Mouse (Mus musculus) stomach, embryonic 14.5 days (tissue): Measurements from ENCODE around the gene Rem1. TPM values are rescaled to one million over a fixed set of nuclear protein-coding genes. Genes with fewer than 3 reads are reported as not detected.

Experiments used
- polyA plus RNA-seq: library from polyadenylated mRNA; unstranded; fragments of >200 nt; fragmentation: Nextera tagmentation; extraction: Ambion mirVana; gene quantifications from 2 replicates; pipeline ENCODE4 v1.2.1, GENCODE M21; 2014

The Rem1 gene
- polyA plus RNA-seq, 1 experiment from 2014 or later: 21.9 TPM

Other genes starting within 250 kb of the Rem1 start
- gene Sox12, start 228.9 kb upstream of the Rem1 start, polyA plus RNA-seq: 13.6 and 15.7 TPM in 2 replicates
- gene Zcchc3, start 211.9 kb upstream of the Rem1 start, polyA plus RNA-seq: 41.0 and 43.5 TPM in 2 replicates
- gene 6820408C15Rik, start 211.4 kb upstream of the Rem1 start, polyA plus RNA-seq: 0.33 and 0.69 TPM in 2 replicates
- not detected in 2 replicates for gene Defb23, start 162.3 kb upstream of the Rem1 start, polyA plus RNA-seq
- gene Defb20, start 149.9 kb upstream of the Rem1 start, polyA plus RNA-seq: not detected in 2 replicates
- not detected in 2 replicates for gene Defb22, start 136.8 kb upstream of the Rem1 start, polyA plus RNA-seq
- not detected in 2 replicates for gene Defb26, start 115.3 kb upstream of the Rem1 start, polyA plus RNA-seq
- gene Defb28, start 108.7 kb upstream of the Rem1 start, polyA plus RNA-seq: not detected in 2 replicates
- gene Defb29, start 86.9 kb upstream of the Rem1 start, polyA plus RNA-seq: not detected in 2 replicates
- gene Gm17416, start 57.6 kb upstream of the Rem1 start, polyA plus RNA-seq: not detected in 2 replicates
- not detected in 2 replicates for gene Defb21, start 54.2 kb upstream of the Rem1 start, polyA plus RNA-seq
- not detected in 2 replicates for gene Defb19, start 46.6 kb upstream of the Rem1 start, polyA plus RNA-seq
- not detected in 2 replicates for gene Defb45, start 27.6 kb upstream of the Rem1 start, polyA plus RNA-seq
- not detected in 2 replicates for gene Defb36, start 22.6 kb upstream of the Rem1 start, polyA plus RNA-seq
- gene Defb25, start 3.9 kb upstream of the Rem1 start, polyA plus RNA-seq: 3.9 TPM in 1 of 2 replicates, not detected in the other
- gene H13, start 42.5 kb downstream of the Rem1 start, polyA plus RNA-seq: 120 and 122 TPM in 2 replicates
- 26.5 and 30.1 TPM in 2 replicates for gene Mcts2, start 60.1 kb downstream of the Rem1 start, polyA plus RNA-seq
- 147 and 150 TPM in 2 replicates for gene Id1, start 109.3 kb downstream of the Rem1 start, polyA plus RNA-seq
- gene Cox4i2, start 127.2 kb downstream of the Rem1 start, polyA plus RNA-seq: 18.4 and 21.7 TPM in 2 replicates
- gene Bcl2l1, start 204.8 kb downstream of the Rem1 start, polyA plus RNA-seq: 79.4 and 82.4 TPM in 2 replicates
- 91.7 and 95.3 TPM in 2 replicates for gene Tpx2, start 221.0 kb downstream of the Rem1 start, polyA plus RNA-seq